Mouse (Mus musculus): Measurements from ENCODE around the gene G430095P16Rik. TPM values are rescaled to one million over a fixed set of nuclear protein-coding genes. Genes with fewer than 3 reads are reported as not detected.

The G430095P16Rik gene
- polyA plus RNA-seq, 1 experiment from 2014 or later: 1.0 TPM

GRCm38 (mm10) chr8:84739401-84739742 lies 16.6 kb downstream of the G430095P16Rik start:
- no peak overlapping the region for H3K27ac ChIP-seq (ENCODE audit: low read depth, low read length)
- no peak overlapping the region for H3K9ac ChIP-seq (ENCODE audit: low read depth, low read length)
- peaks cover 17% of the 10 kb centered on the region for H3K27me3 ChIP-seq (replicated peaks; ENCODE audit: control insufficient read depth, insufficient read depth, low read length)
- ATAC-seq: no peak
- no peak overlapping the region for H3K4me3 ChIP-seq (ENCODE audit: low read depth, low read length)
- H3K4me2 ChIP-seq (replicated peaks; ENCODE audit: low read depth): no peak overlapping the region
- TF ChIP-seq CTCF (IDR thresholded peaks at IDR 0.05; ENCODE audit: low read depth): no peak
- WGBS: 31% methylated on average over 1 of the region's 1 CpGs
- no peaks in the 10 kb centered on the region for H3K9me3 ChIP-seq (ENCODE audit: control insufficient read depth)
- 0 out of 2 replicates have a peak, but pooled peaks cover 4% of the 10 kb centered on the region for H3K4me1 ChIP-seq (replicated peaks; ENCODE audit: control insufficient read depth, insufficient read depth, low read length)
- H3K36me3 ChIP-seq (ENCODE audit: control insufficient read depth, insufficient read depth): no peaks in the 10 kb centered on the region

DNA sequence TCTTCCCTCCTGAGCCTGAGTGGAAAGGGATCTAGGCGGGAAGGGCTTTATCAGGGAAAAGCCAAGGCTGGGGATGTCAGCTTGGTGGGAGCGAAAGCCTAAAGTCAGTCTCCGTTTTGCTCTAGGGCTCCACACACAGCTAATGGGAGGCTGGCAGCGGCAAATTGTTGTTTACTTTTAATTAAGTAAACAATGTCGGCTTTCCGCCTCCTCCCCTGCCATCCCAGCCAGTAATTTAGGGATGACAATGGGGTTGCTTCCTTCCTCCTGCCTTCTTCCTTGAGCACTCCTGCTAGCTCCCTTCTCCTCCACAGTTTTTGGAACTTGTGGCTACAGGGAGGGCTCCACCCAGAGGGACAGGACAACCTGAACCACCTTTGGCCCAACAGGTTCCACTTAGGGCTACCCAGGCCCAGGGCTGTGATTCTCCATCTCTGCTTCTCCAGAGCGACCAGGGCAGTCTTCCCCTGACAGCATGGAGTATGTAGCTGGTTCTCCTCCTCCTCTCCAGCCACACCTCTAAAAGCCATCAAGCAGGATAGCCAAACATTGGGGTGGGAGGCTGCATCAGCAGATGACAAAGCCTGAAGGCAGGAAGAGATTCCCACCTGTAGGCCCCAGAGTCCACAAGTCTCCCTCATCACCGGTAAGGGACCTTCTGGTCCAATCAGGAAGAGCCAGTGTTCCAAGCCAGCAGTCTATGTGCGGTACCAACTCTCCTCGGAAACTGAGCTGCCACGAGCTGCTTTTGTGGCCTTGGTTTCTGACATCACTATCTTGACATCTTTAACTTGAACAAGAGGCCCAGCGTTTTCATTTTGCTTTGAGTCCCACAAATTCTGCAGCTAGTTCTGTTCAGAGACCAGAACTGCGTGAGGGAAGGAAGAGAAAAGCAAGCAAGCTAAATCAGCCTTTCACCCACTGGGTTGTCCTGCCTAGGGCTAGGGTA lies 18.4 kb downstream of the G430095P16Rik start:
- Histone ChIP-seq H3K4me3 (ENCODE audit: low read depth, low read length) (no peak overlapping the region), H3K27me3 (replicated peaks; ENCODE audit: control insufficient read depth, insufficient read depth, low read length) (peaks cover 12% of the 10 kb centered on the region), H3K4me1 (replicated peaks; ENCODE audit: control insufficient read depth, insufficient read depth, low read length) (0 out of 2 replicates have a peak, but pooled peaks cover 8% of the 10 kb centered on the region), H3K9ac (ENCODE audit: low read depth, low read length) (no peak overlapping the region), H3K36me3 (ENCODE audit: control insufficient read depth, insufficient read depth) (no peaks in the 10 kb centered on the region), H3K4me2 (replicated peaks; ENCODE audit: low read depth) (no peak overlapping the region), H3K9me3 (ENCODE audit: control insufficient read depth) (no peaks in the 10 kb centered on the region), H3K27ac (ENCODE audit: low read depth, low read length) (no peak overlapping the region)
- no peak for ATAC-seq
- TF ChIP-seq CTCF (IDR thresholded peaks at IDR 0.05; ENCODE audit: low read depth): no peak
- WGBS: 61% methylated on average over 13 of the region's 13 CpGs

GRCm38 (mm10) chr8:84742171-84743053 lies 19.6 kb downstream of the G430095P16Rik start:
- Histone ChIP-seq H3K4me1 (replicated peaks; ENCODE audit: control insufficient read depth, insufficient read depth, low read length) (0 out of 2 replicates have a peak, but pooled peaks cover 12% of the 10 kb centered on the region), H3K4me2 (replicated peaks; ENCODE audit: low read depth) (peak overlapping the region; percentile 37), H3K27me3 (replicated peaks; ENCODE audit: control insufficient read depth, insufficient read depth, low read length) (peaks cover 4% of the 10 kb centered on the region), H3K36me3 (ENCODE audit: control insufficient read depth, insufficient read depth) (no peaks in the 10 kb centered on the region), H3K9me3 (ENCODE audit: control insufficient read depth) (no peaks in the 10 kb centered on the region), H3K9ac (ENCODE audit: low read depth, low read length) (no peak overlapping the region), H3K4me3 (ENCODE audit: low read depth, low read length) (no peak overlapping the region), H3K27ac (ENCODE audit: low read depth, low read length) (no peak overlapping the region)
- ATAC-seq: peak; percentile 5; the same call in 1 of the 2 replicates
- 44% methylated on average over 32 of the region's 32 CpGs for WGBS
- TF ChIP-seq CTCF (IDR thresholded peaks at IDR 0.05; ENCODE audit: low read depth): no peak

- Histone ChIP-seq H3K27me3 (replicated peaks; ENCODE audit: control insufficient read depth, insufficient read depth, low read length) (peaks cover 4% of the 10 kb centered on the region), H3K4me3 (ENCODE audit: low read depth, low read length) (no peak overlapping the region), H3K4me2 (replicated peaks; ENCODE audit: low read depth) (peak overlapping the region; percentile 37), H3K4me1 (replicated peaks; ENCODE audit: control insufficient read depth, insufficient read depth, low read length) (0 out of 2 replicates have a peak, but pooled peaks cover 12% of the 10 kb centered on the region), H3K9me3 (ENCODE audit: control insufficient read depth) (no peaks in the 10 kb centered on the region), H3K36me3 (ENCODE audit: control insufficient read depth, insufficient read depth) (no peaks in the 10 kb centered on the region), H3K9ac (ENCODE audit: low read depth, low read length) (no peak overlapping the region), H3K27ac (ENCODE audit: low read depth, low read length) (peak overlapping the region; percentile 50; the same call in 1 of the 2 replicates)
- no peak for TF ChIP-seq CTCF (IDR thresholded peaks at IDR 0.05; ENCODE audit: low read depth)
- WGBS: 36% methylated on average over 10 of the region's 10 CpGs
- peak; percentile 7; the same call in 1 of the 2 replicates for ATAC-seq
Measured at GRCm38 (mm10) chr8:84743054-84743415, 20.2 kb downstream of the G430095P16Rik start.

GRCm38 (mm10) chr8:84743517-84744420 lies 21.0 kb downstream of the G430095P16Rik start:
- Histone ChIP-seq H3K4me2 (replicated peaks; ENCODE audit: low read depth) (peak overlapping the region; percentile 37), H3K9ac (ENCODE audit: low read depth, low read length) (no peak overlapping the region), H3K4me3 (ENCODE audit: low read depth, low read length) (no peak overlapping the region), H3K9me3 (ENCODE audit: control insufficient read depth) (no peaks in the 10 kb centered on the region), H3K4me1 (replicated peaks; ENCODE audit: control insufficient read depth, insufficient read depth, low read length) (0 out of 2 replicates have a peak, but pooled peaks cover 12% of the 10 kb centered on the region), H3K27ac (ENCODE audit: low read depth, low read length) (peak overlapping the region; percentile 50; the same call in 1 of the 2 replicates), H3K36me3 (ENCODE audit: control insufficient read depth, insufficient read depth) (no peaks in the 10 kb centered on the region), H3K27me3 (replicated peaks; ENCODE audit: control insufficient read depth, insufficient read depth, low read length) (peaks cover 4% of the 10 kb centered on the region; the same call in 1 of the 2 replicates)
- peak; percentile 70 for ATAC-seq
- no peak for TF ChIP-seq CTCF (IDR thresholded peaks at IDR 0.05; ENCODE audit: low read depth)
- WGBS: 21% methylated on average over 17 of the region's 17 CpGs

Measured in intestine, postnatal 0 days (tissue).